Mouse (Mus musculus): ENCODE data around the gene Tsc2. TPM values are rescaled to one million over a fixed set of nuclear protein-coding genes. Genes with fewer than 3 reads are reported as not detected.
A peak's percentile ranks its signal among the peaks of the same experiment; 100 is the strongest.

Gene Tsc2
- polyA plus RNA-seq, 1 experiment from 2014 or later = 57.6 TPM

- DNase-seq (ENCODE audit: low spot score, missing footprints) = no peak
Observed at GRCm38 (mm10) chr17:24644030-24644715, 11.7 kb upstream of the Tsc2 start.

GRCm38 (mm10) chr17:24642791-24643343 lies 10.4 kb upstream of the Tsc2 start:
- no peak for ATAC-seq (ENCODE audit: low FRiP score)
- 81% methylated on average over 6 of the region's 6 CpGs for WGBS
- no peak overlapping the region for H3K9ac ChIP-seq (ENCODE audit: low read length)

More at GRCm38 (mm10) chr17:24644030-24644715, 11.7 kb upstream of the Tsc2 start:
- ATAC-seq (ENCODE audit: low FRiP score) = no peak
- Histone ChIP-seq H3K9ac (ENCODE audit: low read length) (no peak overlapping the region), H3K4me3 (ENCODE audit: low read depth, low read length) (no peak overlapping the region), H3K36me3 (ENCODE audit: control insufficient read depth, insufficient read depth, low read length) (no peaks in the 10 kb centered on the region), H3K27ac (ENCODE audit: low read depth, low read length) (no peak overlapping the region), H3K4me2 (no peak overlapping the region), H3K4me1 (ENCODE audit: control insufficient read depth, insufficient read depth, low read length) (no peaks in the 10 kb centered on the region), H3K9me3 (ENCODE audit: control insufficient read depth, low read length) (no peaks in the 10 kb centered on the region), H3K27me3 (ENCODE audit: control insufficient read depth, insufficient read depth, low read length) (peaks cover 2% of the 10 kb centered on the region; the same call in 1 of the 2 replicates)
- 53% methylated on average over 7 of the region's 7 CpGs for WGBS

GRCm38 (mm10) chr17:24641944-24642343 lies 9.5 kb upstream of the Tsc2 start:
- H3K4me2 ChIP-seq = no peak overlapping the region
- DNase-seq (ENCODE audit: low spot score, missing footprints) = no peak
- no peaks in the 10 kb centered on the region for H3K36me3 ChIP-seq (ENCODE audit: control insufficient read depth, insufficient read depth, low read length)
- H3K4me1 ChIP-seq (ENCODE audit: control insufficient read depth, insufficient read depth, low read length) = no peaks in the 10 kb centered on the region
- no peaks in the 10 kb centered on the region for H3K27me3 ChIP-seq (ENCODE audit: control insufficient read depth, insufficient read depth, low read length)
- WGBS = 92% methylated on average over 14 of the region's 14 CpGs
- no peak overlapping the region for H3K9ac ChIP-seq (ENCODE audit: low read length)
- no peaks in the 10 kb centered on the region for H3K9me3 ChIP-seq (ENCODE audit: control insufficient read depth, low read length)
- ATAC-seq (ENCODE audit: low FRiP score) = no peak
- H3K4me3 ChIP-seq (ENCODE audit: low read depth, low read length) = no peak overlapping the region
- H3K27ac ChIP-seq (ENCODE audit: low read depth, low read length) = no peak overlapping the region

More at GRCm38 (mm10) chr17:24642791-24643343, 10.4 kb upstream of the Tsc2 start:
- Histone ChIP-seq H3K27ac (ENCODE audit: low read depth, low read length) (no peak overlapping the region), H3K9me3 (ENCODE audit: control insufficient read depth, low read length) (no peaks in the 10 kb centered on the region), H3K4me2 (no peak overlapping the region), H3K4me3 (ENCODE audit: low read depth, low read length) (no peak overlapping the region), H3K27me3 (ENCODE audit: control insufficient read depth, insufficient read depth, low read length) (no peaks in the 10 kb centered on the region), H3K4me1 (ENCODE audit: control insufficient read depth, insufficient read depth, low read length) (no peaks in the 10 kb centered on the region), H3K36me3 (ENCODE audit: control insufficient read depth, insufficient read depth, low read length) (no peaks in the 10 kb centered on the region)
- DNase-seq (ENCODE audit: low spot score, missing footprints) = no peak

- ATAC-seq (ENCODE audit: low FRiP score) (no peak), DNase-seq (ENCODE audit: low spot score, missing footprints) (no peak)
- Histone ChIP-seq H3K9ac (ENCODE audit: low read length) (no peak overlapping the region), H3K9me3 (ENCODE audit: control insufficient read depth, low read length) (no peaks in the 10 kb centered on the region), H3K4me2 (no peak overlapping the region), H3K27me3 (ENCODE audit: control insufficient read depth, insufficient read depth, low read length) (no peaks in the 10 kb centered on the region), H3K27ac (ENCODE audit: low read depth, low read length) (no peak overlapping the region), H3K36me3 (ENCODE audit: control insufficient read depth, insufficient read depth, low read length) (no peaks in the 10 kb centered on the region), H3K4me3 (ENCODE audit: low read depth, low read length) (no peak overlapping the region), H3K4me1 (ENCODE audit: control insufficient read depth, insufficient read depth, low read length) (no peaks in the 10 kb centered on the region)
- 94% methylated on average over 15 of the region's 15 CpGs for WGBS
Observed at GRCm38 (mm10) chr17:24640581-24640980, 8.2 kb upstream of the Tsc2 start.

- H3K27ac ChIP-seq (ENCODE audit: low read depth, low read length) = no peak overlapping the region
- 87% methylated on average over 7 of the region's 7 CpGs for WGBS
Observed at GRCm38 (mm10) chr17:24640119-24640518, 7.7 kb upstream of the Tsc2 start.

GRCm38 (mm10) chr17:24639571-24639988 lies 7.2 kb upstream of the Tsc2 start:
- H3K36me3 ChIP-seq (ENCODE audit: control insufficient read depth, insufficient read depth, low read length) = no peaks in the 10 kb centered on the region
- WGBS = 69% methylated on average over 5 of the region's 5 CpGs
- H3K27ac ChIP-seq (ENCODE audit: low read depth, low read length) = no peak overlapping the region; the same call in 1 of the 2 replicates
- H3K4me3 ChIP-seq (ENCODE audit: low read depth, low read length) = no peak overlapping the region
- H3K4me2 ChIP-seq = no peak overlapping the region
- H3K9me3 ChIP-seq (ENCODE audit: control insufficient read depth, low read length) = no peaks in the 10 kb centered on the region
- ATAC-seq (ENCODE audit: low FRiP score) (no peak), DNase-seq (ENCODE audit: low spot score, missing footprints) (peak; percentile 84)
- no peaks in the 10 kb centered on the region for H3K4me1 ChIP-seq (ENCODE audit: control insufficient read depth, insufficient read depth, low read length)
- H3K9ac ChIP-seq (ENCODE audit: low read length) = peak overlapping the region; percentile 5; the same call in 1 of the 2 replicates
- H3K27me3 ChIP-seq (ENCODE audit: control insufficient read depth, insufficient read depth, low read length) = no peaks in the 10 kb centered on the region

More at GRCm38 (mm10) chr17:24640119-24640518, 7.7 kb upstream of the Tsc2 start:
- Histone ChIP-seq H3K4me1 (ENCODE audit: control insufficient read depth, insufficient read depth, low read length) (no peaks in the 10 kb centered on the region), H3K9me3 (ENCODE audit: control insufficient read depth, low read length) (no peaks in the 10 kb centered on the region), H3K9ac (ENCODE audit: low read length) (no peak overlapping the region), H3K36me3 (ENCODE audit: control insufficient read depth, insufficient read depth, low read length) (no peaks in the 10 kb centered on the region), H3K27me3 (ENCODE audit: control insufficient read depth, insufficient read depth, low read length) (no peaks in the 10 kb centered on the region), H3K4me2 (no peak overlapping the region), H3K4me3 (ENCODE audit: low read depth, low read length) (no peak overlapping the region)
- no peak for ATAC-seq (ENCODE audit: low FRiP score)
- no peak for DNase-seq (ENCODE audit: low spot score, missing footprints)

GRCm38 (mm10) chr17:24638840-24639239 lies 6.4 kb upstream of the Tsc2 start:
- Histone ChIP-seq H3K4me2 (no peak overlapping the region), H3K27ac (ENCODE audit: low read depth, low read length) (no peak overlapping the region; the same call in 1 of the 2 replicates), H3K27me3 (ENCODE audit: control insufficient read depth, insufficient read depth, low read length) (no peaks in the 10 kb centered on the region), H3K9me3 (ENCODE audit: control insufficient read depth, low read length) (no peaks in the 10 kb centered on the region), H3K36me3 (ENCODE audit: control insufficient read depth, insufficient read depth, low read length) (no peaks in the 10 kb centered on the region), H3K4me1 (ENCODE audit: control insufficient read depth, insufficient read depth, low read length) (no peaks in the 10 kb centered on the region), H3K9ac (ENCODE audit: low read length) (no peak overlapping the region), H3K4me3 (ENCODE audit: low read depth, low read length) (no peak overlapping the region)
- DNase-seq (ENCODE audit: low spot score, missing footprints) (no peak), ATAC-seq (ENCODE audit: low FRiP score) (no peak)
- WGBS = 78% methylated on average over 9 of the region's 9 CpGs

GRCm38 (mm10) chr17:24638214-24638613 lies 5.8 kb upstream of the Tsc2 start:
- 94% methylated on average over 4 of the region's 4 CpGs for WGBS
- Histone ChIP-seq H3K9ac (ENCODE audit: low read length) (no peak overlapping the region), H3K27ac (ENCODE audit: low read depth, low read length) (no peak overlapping the region), H3K9me3 (ENCODE audit: control insufficient read depth, low read length) (no peaks in the 10 kb centered on the region), H3K4me3 (ENCODE audit: low read depth, low read length) (no peak overlapping the region), H3K4me2 (no peak overlapping the region), H3K27me3 (ENCODE audit: control insufficient read depth, insufficient read depth, low read length) (no peaks in the 10 kb centered on the region), H3K4me1 (ENCODE audit: control insufficient read depth, insufficient read depth, low read length) (peaks cover 2% of the 10 kb centered on the region; the same call in 1 of the 2 replicates), H3K36me3 (ENCODE audit: control insufficient read depth, insufficient read depth, low read length) (no peaks in the 10 kb centered on the region)
- no peak for DNase-seq (ENCODE audit: low spot score, missing footprints)
- no peak for ATAC-seq (ENCODE audit: low FRiP score)

GRCm38 (mm10) chr17:24636781-24637481 lies 4.5 kb upstream of the Tsc2 start:
- WGBS = 57% methylated on average over 5 of the region's 5 CpGs
- no peaks in the 10 kb centered on the region for H3K27me3 ChIP-seq (ENCODE audit: control insufficient read depth, insufficient read depth, low read length)
- ATAC-seq (ENCODE audit: low FRiP score) (no peak), DNase-seq (ENCODE audit: low spot score, missing footprints) (no peak)
- H3K4me3 ChIP-seq (ENCODE audit: low read depth, low read length) = no peak overlapping the region
- H3K9me3 ChIP-seq (ENCODE audit: control insufficient read depth, low read length) = no peaks in the 10 kb centered on the region
- no peak overlapping the region for H3K9ac ChIP-seq (ENCODE audit: low read length)
- H3K27ac ChIP-seq (ENCODE audit: low read depth, low read length) = no peak overlapping the region
- H3K4me2 ChIP-seq = no peak overlapping the region
- H3K36me3 ChIP-seq (ENCODE audit: control insufficient read depth, insufficient read depth, low read length) = no peaks in the 10 kb centered on the region
- H3K4me1 ChIP-seq (ENCODE audit: control insufficient read depth, insufficient read depth, low read length) = peaks cover 6% of the 10 kb centered on the region
